Mouse (Mus musculus): Measurements from ENCODE around the gene Rassf3.

GRCm38 (mm10) chr10:121395542-121396176 is 80.5 kb downstream of the Rassf3 start:
- no peak for TF ChIP-seq CTCF (IDR thresholded peaks at IDR 0.05; ENCODE audit: low read depth)
- TF ChIP-seq EP300 (optimal IDR thresholded peaks at IDR 0.05) = no peak

All from stomach, postnatal 0 days (tissue).